Mouse (Mus musculus) ES-Bruce4 (cell line): ENCODE measurements at regions not wholly inside any gene's neighbourhood (a gene's known extent, or its start where the extent isn't known, plus 50 kb on each side); places are given as distances from the start of the nearest gene placed in this dataset.

ENCODE experiments used
- CTCF ChIP-seq: IDR thresholded peaks from one replicate; pipeline ENCODE4 v1.8.1; 2011; ENCODE audit warnings: low read depth, low read length
- EP300 ChIP-seq: IDR thresholded peaks from 2 replicates; pipeline ENCODE4 v1.6.1; 2011; ENCODE audit warnings: low read depth, low read length; ENCODE audit not compliant: insufficient read depth
- POLR2A ChIP-seq: IDR thresholded peaks from one replicate; pipeline ENCODE4 v1.8.1; 2011; ENCODE audit warnings: low read length; ENCODE audit not compliant: insufficient read depth

GRCm38 (mm10) chr7:117878903-117879302 is 237.1 kb downstream of the Rps15a start:
- no peak for TF ChIP-seq CTCF
- no peak for TF ChIP-seq POLR2A
- no peak for TF ChIP-seq EP300
